Mouse (Mus musculus) gastrocnemius, postnatal 10 days (tissue): ENCODE measurements around the gene Gm39566. TPM values are rescaled to one million over a fixed set of nuclear protein-coding genes. Genes with fewer than 3 reads are reported as not detected.

Experiments used
- DNase-seq: peaks from one replicate; pipeline ENCODE4 v3.0.0; 2021; ENCODE audit warnings: mixed read lengths
- total RNA-seq, 2 experiments: library from RNA; stranded (reverse); gene quantifications; 2 replicates each; pipeline ENCODE4 v1.2.3; 2021

Gm39566 gene
- total RNA-seq, 2 experiments from 2014 or later, result not detected

DNA sequence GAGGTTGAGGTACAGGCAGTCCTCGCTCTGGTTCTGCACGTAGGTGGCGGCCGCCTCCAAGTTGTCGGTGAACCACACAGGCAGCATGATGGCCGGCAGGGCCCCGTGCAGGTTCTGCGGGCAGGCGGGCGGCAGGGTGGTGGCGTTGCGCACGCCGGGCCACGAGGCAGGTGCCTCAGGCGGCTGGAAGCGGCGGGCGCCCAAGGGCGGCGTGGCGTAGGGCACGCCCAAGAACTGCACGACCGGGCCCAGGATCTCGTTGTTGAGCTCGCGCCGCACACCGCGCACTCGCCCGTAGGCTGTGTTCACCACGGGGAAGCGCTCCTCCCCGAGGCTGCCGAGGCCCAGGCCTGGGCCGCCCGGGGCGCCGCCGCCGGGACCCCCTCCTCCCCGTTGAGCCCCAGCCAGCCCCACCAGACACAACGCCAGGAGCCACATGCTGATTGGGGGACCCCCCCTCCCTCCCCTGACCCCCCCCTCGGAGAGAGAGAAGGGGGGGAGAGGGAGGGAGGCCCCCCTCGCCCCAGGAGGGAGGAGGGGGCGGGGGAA is 19.0 kb upstream of the Gm39566 start:
- peak; percentile 36 for DNase-seq

DNA sequence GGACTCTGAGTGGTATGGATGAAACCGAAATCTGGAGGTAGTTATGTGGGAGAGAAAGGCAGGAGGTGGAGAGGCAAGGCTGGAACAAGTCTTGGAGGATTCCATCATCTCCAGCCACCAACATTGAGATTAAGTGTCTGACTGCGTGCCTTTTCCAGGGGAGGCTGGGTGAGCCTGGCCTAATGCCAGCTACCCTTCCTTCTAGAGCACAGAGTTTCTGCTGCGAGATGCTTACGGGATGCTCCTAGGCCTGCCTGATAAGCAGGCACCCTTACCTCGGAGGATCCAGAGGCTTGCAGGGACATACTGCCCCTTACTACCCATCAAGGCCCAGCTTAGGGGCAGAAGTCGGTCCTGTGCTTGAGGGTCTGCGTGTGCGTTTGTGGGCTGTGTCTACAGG is 18.5 kb upstream of the Gm39566 start:
- DNase-seq, result no peak

DNA sequence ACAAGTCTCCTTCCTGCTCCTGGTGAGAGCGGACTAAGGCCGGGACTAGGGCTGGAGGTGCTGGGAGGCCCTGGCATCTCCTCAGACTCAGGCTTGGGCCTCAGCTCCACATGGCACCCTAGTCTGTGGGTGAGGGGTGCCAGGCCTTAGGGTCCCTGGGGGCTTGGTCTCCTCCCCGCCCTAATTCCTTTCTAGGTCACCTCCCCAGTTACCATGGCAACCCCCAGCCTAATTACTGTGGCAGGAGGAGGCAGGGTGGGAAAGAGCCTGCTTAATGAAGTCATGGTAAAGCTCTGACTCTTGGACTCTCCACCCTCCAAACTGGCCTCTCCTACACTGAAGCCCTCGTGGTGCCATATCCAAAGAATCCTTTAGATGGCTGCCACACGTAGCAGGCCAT is 13.7 kb upstream of the Gm39566 start:
- no peak for DNase-seq

DNA sequence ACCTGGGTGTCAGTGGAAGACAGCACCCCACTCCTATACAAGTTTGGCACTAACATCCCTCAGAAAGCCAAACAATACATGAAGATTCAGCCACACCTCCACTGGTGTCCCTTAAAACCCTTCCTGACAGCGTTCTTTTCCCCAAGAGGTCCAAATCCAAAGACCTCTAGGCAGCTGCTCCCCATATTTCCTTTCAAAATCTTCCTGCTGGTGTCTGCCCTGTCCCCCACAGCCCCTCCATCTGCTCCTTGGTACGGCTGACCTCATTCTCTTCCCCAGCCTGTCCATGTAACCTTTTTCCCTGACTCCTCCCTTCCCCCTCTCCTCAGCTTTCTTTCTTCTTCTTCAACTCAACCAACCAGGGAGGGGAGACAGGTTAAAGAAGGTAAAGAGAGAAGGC is 8.4 kb upstream of the Gm39566 start:
- no peak for DNase-seq

DNA sequence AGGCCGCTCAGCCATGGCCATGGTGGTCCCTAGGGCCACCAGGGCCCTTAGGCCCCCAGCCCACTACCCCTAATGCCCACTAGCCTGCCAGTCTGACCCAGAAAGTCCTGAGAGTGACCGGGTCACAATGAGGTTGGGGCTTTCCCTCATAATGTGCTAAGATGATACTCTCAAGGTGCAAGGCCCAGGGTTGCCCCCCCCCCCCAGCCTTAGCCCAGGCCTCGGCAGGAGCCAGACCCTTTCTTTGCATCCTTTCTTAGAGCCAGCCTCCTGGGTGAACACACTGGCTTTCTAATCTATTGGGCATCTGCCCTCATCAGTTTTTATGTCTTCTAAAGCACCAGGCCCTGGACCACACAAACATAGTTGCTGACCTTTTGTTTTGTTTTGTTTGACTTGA is 7.0 kb upstream of the Gm39566 start, which contains the start of gene Spem1:
Spem1 (minus strand) TSS at position 101 of the 400 bp plus-strand sequence.
- no peak for DNase-seq

DNA sequence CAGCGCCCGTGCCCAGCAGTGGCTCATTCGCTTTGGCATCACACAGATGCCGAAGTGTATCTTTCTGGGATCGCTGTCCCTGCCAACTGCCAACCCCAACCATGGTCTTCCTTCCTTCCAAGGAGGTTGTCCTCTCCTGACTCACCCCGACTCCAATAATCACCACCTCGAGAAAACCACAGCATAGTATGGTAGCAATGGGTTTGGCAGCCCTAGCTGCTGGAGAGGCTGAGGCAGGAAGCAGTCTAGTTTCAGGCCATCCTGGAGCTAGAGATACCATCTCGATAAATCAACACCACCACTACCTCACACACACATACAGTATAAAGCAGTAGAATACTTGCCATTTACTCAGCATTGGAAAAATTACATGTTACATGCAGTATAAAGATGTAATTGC is 3.8 kb upstream of the Gm39566 start:
- DNase-seq, result no peak

DNA sequence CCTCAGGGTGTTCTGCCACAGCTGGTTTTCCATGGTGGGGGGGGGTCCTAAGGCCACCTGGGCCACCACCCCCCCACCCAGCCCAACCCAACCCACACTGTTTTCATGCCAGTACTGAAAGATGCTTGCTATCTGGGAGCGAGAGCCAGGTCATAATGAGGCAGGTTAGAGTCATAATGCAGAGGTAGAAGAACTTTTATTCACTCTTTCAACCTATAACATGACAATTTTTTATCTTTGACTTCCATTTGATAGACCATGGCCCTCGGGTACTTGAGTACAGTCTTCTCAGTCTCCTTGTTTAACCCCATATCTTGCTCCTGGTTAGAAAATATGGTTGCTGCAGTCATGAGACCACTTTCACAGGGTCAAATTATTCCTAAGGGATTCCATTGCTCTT is 3.3 kb upstream of the Gm39566 start, which contains the start of gene Spem2:
Spem2 (minus strand) TSS at position 101 of the 400 bp plus-strand sequence.
- no peak for DNase-seq

DNA sequence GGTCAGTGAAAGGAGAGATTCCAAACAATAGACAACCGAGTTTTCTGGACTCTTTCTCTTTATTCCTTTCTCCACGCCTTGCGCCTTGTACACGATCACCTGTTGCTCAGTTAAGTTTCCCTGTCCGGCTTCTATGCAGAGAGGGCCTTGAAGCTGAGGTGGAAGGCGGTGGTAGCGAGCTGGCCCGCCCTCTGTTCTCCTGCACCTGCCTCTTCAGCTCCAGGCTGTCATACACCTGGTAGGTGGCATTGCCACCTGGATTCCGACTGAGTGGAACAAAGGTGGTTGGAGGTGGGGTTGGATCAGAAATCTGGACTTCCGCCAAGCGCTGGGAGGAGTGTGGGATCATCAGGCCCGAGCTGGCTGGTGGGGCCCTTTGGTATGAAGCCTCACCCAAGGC is 1.4 kb upstream of the Gm39566 start:
- DNase-seq, result no peak

DNA sequence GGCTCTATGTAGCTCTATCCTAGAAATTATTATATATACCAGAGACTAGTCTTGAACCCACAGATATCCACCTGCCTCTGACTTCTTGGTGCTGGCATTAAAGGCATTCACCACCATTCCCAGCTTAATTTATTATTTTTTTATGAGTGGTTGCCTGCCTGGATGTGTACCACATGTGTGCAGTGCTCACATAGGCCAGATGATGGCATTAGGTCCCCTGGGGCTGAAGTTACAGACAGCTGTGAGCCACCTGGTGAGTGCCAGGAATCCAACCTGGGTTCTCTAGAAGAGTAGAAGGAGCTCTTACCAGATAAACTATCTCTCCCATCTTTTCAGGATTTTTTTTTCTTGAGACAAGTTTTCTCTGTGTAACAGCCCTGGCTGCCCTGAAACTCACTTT is 4.8 kb downstream of the Gm39566 start:
- no peak for DNase-seq

DNA sequence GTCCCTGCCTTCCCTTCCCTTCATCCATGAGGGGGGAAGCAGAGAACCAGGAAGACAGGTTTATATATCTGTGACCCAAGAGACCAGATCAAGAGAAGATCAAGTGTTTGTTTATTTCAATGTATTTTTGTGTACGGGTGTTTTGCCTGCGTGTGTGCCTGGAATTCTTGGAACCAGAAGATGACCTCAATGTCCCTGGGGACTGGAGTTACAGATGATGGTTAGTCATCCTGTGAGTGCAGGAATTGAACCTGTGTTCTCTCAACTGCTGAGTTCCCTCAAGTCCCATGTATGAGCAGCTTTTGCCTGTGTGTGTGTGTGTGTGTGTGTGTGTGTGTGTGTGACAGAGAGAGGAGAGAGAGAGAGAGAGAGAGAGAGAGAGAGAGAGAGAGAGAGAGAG is 7.5 kb downstream of the Gm39566 start:
- no peak for DNase-seq

DNA sequence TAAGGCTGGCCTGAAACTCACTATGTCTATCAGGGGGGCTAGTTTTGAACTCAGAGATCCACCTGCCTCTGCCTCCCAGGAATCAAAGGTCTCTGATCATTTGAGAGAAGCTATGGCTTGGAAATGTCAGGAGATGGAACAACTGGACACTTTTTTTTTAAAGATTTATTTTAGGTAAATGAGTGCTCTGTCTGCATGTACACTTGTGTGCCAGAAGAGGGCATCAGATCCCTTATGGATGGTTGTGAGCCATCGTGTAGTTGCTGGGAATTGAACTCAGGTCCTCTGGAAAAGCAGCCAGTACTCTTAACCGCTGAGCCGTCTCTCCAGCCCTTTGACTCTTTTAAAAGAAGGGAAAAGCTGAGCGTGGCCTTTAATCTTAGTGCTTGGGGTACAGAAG is 8.7 kb downstream of the Gm39566 start:
- DNase-seq, result no peak

DNA sequence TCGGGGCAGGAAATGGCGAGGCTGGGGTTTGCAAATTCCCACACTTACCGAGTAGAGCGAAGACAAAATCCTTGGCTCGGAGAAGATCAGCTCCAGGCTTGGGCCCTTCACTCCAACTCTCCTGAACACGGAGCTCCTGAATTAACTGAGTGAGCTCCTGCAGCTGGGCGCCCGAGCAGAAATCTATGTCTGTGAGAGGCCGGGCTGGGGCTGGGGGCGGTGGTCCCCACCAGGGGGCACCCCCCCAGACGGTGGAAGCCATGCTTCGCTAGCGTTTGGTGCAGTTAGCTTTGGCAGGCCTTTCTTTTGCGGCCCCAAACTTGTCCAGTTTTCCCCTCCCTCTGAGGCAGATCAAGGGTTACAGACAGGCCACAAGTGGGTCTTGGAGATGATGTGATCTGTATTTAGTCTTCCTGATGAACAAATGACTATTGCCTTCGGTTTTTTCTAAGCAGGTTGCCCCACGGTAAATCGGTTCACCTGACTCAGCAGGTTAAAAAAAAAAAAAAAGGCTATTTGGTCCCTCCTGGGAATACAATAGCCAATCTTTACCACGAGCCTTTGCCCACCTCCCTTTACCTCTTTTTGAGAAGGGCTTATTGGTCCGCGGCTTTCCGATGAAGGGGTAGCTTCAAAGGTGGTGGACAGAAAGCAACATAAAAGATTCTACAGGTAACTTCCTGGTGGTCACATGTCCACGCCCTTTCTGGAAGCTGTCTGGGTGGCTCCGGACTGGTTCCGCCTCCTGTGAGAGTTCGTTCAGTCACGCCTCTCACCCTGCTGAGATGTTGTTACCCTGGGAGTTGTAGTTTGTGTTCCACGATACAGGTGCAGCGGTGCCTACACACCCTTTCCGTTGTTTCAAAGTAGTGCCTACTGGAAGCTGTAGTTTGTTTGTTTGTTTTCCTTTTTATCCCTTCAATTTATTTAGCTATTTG is 9.9 kb downstream of the Gm39566 start, which contains the start of gene Tmem102:
Tmem102 (minus strand) TSS at position 653 of the 938 bp plus-strand sequence.
- DNase-seq, result no peak

DNA sequence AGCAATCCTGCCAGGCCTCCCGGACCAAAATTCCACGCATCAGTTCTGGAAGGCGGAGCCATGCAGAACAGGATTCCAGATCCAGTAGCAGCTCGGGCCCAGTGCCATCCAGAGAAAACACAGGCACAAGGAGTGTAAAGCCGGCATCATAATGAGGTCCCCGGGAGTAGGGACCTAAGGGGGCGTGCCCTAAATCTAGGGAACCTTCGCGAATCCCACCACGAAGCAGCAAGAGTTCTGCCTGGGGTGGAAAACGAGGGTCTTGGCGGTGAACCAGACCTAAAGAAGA is 10.5 kb downstream of the Gm39566 start:
- peak; percentile 45 for DNase-seq

DNA sequence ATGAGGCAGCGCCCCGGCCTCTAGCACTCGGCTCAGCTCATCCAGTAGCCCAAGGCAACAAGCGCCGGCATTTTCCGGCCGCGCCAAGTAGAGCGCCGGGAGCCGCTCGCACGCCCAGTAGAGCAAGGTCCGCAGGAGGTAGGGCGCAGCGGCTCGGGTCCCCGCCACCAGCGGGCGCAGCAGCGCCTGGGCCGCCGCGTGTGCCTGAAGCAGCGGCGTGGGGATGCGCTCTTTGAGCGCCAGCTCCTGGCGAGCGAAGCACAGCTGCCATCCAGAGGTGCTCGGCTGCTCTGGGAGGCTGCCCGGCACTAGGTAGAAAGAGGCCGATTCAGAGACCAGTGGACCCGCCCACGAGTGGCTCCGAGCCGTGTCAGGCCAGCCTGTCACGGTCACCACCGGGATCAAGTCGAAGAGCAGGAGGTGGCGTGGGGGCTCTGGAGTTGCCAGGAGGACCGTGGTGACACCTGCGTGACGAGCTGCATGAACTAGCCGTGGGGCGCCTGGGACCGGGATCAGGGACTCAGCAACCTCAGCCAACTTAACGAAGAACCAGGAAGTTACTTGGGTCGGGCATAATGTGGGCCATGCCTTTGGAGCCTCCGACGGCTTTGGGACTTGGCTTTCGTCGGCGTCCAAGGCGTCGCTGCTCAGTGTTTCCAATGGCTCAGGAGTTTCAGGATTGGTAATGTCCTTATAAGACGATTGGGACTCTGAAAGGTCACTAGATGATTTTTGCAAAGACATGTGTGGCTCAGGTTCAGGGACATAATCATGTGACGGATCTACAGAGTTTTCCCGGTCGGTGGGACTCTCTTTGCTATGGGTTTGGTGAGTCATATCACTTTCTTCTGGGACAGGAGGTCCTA is 11.1 kb downstream of the Gm39566 start:
- DNase-seq, result peak; percentile 76

DNA sequence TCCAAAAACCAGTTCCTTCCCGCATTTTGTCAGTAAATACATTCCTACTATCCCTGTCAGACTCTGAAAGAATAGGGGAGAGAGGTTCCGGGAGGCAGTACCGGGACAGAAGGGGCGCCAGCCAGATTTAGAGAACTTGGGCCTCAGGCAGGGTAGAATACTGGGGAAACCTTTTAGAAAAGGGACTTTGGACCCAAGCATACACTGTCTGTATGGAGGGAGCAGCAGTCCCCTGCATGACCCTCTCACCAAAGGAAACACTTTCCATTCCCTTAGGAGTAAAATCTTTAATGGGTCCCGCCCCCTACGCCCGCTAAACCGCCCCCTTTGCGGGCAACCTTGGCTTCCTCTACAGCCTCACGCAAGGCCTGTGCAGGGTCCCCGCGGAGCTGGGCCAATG is 11.8 kb downstream of the Gm39566 start:
- no peak for DNase-seq

DNA sequence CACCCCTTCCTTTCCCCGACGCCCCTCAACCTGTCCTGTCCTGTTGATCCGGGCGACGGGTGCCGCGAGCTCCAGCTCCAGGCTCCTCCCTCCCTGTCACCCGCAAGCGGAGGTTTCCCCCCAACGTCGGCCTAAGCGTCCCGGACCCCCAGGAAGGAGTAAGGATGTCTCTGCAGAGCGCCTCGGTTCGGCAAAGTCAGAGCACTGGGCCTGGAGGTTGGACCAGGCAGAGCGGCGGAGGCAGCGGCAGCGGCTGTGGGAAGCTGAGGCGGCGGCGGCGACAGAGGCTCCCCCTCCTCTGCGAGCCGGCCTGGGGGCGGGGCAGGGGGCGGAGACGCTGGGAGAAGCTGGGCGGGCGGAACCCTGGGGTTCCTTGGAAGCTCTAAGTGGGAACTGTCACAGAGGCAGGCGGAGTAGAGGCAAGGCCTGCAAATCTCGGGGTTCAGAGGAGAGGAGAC is 12.4 kb downstream of the Gm39566 start:
- peak; percentile 88 for DNase-seq

DNA sequence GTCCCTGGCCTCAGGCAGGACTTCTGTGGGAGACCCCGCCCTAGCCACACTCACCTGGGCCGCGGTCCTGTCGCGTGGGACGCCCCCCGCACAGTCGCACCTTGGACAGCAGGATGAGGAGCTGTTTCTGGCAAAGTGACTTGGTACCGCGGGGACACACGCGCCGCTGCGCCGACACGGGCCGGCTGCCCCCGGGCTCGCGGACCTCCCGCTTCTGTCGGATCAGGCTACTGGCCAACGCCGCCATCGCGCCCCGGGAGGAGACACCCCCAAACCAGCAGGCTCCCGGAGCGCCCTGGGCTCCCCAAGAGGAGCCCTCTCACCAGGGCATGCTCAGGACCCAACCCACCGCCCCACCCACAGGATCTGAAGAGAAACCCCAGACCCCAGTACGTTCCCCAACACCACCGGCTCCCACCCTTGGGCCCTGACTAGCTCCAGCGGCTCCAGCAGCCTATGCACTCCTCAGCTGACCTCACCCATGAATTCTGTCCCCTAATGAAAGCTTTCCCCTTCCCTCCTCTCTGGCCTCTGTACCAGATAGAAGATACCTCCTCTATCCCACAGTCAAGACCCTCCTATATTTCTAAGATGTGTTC is 13.6 kb downstream of the Gm39566 start, which contains the start of gene Fgf11:
Fgf11 (minus strand) TSS at position 479 of the 599 bp plus-strand sequence.
- peak; percentile 33 for DNase-seq

DNA sequence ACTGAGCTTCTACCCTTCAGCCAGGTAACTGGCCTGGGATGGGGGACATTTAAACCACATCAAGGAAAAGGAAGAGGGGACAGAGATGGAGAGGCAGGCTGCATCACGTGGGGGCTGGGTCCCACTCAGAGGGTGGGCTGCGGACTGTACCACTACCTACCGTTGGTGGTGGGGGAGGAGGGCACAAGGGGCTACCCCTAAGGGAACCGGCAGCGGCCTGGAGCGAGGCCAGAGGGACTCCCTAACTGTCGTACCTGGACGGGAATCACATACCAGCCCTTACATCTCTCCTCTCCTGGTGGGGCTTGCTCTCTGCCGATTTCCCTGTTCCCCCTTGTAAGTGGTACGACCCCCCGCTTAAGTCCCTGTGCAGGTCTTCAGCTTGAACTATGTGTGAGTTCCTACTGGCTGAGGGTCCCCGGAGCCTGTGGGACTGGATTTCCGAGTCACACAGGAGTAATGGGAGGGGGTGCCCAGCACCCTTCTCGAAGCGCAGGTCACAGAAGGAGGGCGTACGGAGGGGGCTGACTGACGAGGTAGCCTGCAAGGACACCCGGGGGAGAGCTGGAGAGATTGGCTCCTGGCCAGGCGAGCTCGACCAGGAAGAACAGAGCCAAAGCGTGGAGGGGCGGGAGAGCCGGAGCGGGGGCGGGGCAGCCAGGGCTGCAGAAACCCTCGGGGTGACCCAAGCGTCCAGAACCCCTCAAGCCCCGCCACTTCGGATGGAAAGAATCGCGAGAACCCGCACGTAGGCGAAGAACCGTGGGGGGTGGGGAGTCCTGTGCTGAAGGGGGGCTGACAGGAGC is 14.5 kb downstream of the Gm39566 start:
- DNase-seq, result peak; percentile 79

DNA sequence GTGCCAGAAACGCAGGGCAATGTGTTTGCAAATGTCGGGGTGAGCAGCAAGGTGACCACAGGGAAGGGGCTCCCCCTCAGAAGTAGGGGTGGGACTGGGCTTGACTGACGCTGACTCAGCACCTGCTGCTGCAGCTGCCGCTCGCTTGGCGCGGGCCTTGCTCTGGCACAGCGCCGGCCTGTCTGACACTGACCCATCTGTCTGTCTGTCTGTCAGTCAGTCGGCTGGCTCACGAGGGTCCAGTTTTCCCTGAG is 15.0 kb downstream of the Gm39566 start:
- peak; percentile 79 for DNase-seq

DNA sequence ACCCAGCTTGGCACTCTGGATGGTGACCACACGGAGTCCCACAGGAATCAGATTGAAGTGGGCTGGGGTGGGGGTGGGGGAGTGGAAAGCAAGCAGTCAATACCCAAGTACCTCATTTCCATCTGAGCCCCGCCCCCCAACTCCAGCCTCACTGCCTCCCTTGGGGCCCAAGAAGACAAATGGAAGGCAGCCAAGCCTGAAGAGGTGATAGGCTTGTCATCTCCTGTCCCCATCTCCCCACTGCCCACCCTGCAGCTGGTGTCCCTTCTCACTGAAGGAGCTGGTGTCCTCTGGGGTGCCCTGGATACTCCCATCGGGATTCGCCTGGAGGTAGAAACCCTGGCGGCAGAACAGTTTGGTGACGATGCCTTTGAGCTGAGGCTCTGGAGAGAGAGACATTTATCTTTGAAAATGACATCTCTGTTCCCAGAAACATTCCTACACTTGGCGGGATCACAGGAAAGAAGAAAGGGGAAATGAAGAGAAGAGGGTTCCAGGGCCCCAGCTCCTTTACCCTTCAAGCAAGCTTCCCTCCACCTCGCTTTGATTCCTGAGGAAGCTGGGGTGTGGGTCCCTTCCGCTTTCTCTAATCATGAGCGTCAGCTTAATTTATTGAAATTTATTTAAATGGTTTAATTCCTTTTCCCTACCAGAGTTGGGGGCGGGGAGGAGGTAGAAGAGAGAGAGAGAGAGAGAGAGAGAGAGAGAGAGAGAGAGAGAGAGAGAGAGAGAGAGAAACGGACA is 15.5 kb downstream of the Gm39566 start:
- DNase-seq, result no peak

DNA sequence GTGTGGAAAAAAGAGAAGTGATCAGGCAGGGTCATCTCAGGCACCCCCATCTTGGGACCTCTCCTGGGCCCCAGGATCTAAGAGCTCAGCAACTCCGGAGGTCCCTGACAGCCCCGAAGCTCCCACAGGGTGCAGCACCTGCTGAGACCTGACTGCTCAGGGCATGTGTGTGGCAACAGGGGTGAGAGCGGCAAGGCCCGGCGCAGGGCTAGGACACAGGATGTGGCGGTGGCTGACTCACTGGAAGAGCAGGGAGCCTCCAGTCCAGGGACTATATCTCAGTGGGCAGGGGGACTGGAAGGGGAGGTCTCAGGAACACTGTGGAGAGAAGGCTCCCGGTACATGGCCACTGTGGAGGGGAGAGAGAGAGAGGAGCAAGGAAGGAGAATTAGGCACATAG is 17.2 kb downstream of the Gm39566 start:
- DNase-seq, result no peak
